Mouse (Mus musculus) heart, postnatal 25 days (tissue): ENCODE measurements around the gene Ano1. TPM values are rescaled to one million over a fixed set of nuclear protein-coding genes. Genes with fewer than 3 reads are reported as not detected.

ENCODE experiments used
- DNase-seq: peaks from one replicate; pipeline ENCODE4 v3.0.0; 2022; ENCODE audit warnings: low spot score
- intact Hi-C: fragments of 180-260 bp; cut with DNase I; formaldehyde crosslinking; loops from one replicate; pipeline ENCODE4 v1.15.1; 2025
- total RNA-seq, 2 experiments: library from RNA; stranded (reverse); gene quantifications; 2 replicates each; pipeline ENCODE4 v1.2.3; 2021

Gene Ano1
- total RNA-seq, 2 experiments from 2014 or later: 11.8 to 13.7 TPM

- no peak for DNase-seq
- intact Hi-C loops: loop anchor here (5.0 kb wide), 1 partner anchor 39 kb away; no protein-coding TSS in a partner anchor
Observed at GRCm38 (mm10) chr7:144731182-144731896, 20.4 kb downstream of the Ano1 start.

DNA sequence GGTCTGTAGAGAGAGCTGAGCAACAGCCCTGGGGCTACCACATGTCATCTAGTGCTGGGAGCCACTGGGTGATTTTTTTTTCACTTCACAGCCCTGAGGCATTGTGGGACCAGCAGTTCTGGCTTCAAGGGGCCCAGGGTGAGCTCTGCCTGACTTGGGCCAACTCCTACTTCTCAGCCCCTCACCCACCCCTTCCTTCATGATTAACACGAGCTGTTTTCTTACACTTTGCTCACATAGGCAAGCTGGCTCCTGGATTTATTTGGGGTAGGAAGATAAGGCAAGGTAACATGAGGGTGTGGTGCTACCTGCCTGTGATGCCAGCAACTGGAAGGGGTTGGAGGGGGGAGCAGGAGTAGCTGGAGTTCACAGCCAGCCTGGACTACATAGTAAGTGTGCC lies 27.5 kb downstream of the Ano1 start:
- DNase-seq: no peak
- intact Hi-C loops: no loop called here

GRCm38 (mm10) chr7:144719956-144720355 lies 31.8 kb downstream of the Ano1 start:
- DNase-seq: no peak
- intact Hi-C loops: no loop called here

DNA sequence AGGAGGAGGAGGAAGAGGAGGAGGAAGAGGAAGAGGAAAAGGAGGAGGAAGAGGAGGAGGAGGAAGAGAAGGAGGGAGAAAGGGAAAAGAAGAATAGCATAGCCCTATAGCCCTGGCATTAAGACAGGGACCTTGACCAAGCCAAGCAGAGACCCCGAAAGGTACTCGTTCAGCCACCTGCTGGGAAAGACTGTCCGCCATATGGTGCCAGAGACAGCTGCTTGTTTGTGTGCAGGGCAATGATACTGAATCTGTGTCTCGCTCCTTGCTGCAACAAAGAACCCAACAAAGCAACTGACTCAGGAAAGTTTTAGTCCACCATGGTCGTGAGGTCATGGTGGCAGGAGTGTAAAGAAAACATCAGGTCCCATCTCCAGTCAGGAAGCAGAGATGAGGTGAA lies 34.0 kb downstream of the Ano1 start:
- intact Hi-C loops: no loop called here
- no peak for DNase-seq

DNA sequence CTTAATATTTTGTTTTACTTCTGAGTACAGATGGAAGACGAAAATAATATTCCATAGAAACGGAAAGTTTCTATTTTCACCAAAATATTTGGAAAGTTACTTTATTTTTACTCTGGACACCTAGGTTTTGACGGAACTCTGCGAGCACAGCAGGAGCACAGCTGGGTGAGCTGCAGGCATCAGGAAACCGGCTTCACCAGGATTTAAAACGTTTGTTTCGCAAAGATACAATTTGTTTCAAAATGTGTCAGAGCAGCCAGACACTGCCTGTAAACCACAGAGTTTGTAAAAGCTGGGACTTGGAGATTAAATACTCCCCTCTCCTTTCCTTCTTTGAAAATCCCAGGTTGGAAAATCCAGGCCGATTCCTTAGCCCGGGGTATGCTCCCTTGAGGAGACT lies 53.9 kb downstream of the Ano1 start:
- DNase-seq: no peak
- intact Hi-C loops: no loop called here

DNA sequence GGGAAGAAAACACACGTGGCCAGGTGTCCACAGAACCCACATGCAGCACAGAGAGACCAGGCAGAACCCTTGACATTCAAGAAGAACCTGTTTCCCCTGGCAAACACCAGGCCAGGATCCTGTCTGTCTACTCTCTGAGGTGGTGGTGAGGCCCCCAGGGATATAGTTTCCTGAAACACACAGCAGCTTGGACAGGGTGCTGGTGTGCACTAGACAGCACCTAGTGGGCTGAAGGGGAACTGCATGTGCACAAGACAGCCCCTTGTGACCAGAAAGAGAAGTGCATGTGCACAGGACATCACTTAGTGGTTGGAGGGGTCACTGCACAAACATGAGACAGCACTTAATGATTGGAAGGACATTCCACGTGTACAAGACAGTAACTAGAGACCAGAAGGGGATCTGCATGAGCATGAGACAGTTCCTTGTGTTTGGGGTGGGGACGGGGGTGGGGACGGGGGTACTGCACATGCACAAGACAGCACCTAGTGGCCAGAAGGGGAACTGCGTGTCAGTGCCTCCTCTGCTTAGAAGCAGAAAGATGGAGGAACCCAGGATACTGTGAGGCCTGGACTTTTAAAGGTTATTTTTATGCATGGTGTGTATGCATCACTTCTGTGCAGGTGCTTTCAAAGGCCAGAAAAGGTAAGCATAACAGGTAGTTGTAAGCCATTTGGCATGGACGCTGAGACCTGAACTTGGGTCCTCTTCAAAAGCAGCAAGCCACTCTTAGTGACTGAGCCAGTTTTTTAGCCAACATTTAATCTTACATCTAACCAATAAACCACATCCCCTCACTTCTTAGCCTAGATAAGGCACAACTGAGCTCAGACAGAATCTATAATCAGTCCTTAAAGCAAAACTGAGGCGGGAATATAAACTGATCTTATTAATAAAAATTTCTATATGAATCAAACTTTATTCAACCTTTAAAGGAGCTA lies 54.7 kb downstream of the Ano1 start:
- no peak for DNase-seq
- intact Hi-C loops: no loop called here

GRCm38 (mm10) chr7:144689855-144690254 lies 61.9 kb downstream of the Ano1 start:
- intact Hi-C loops: loop anchor here (5.0 kb wide), 1 partner anchor 42 kb away; no protein-coding TSS in a partner anchor

GRCm38 (mm10) chr7:144689136-144689535 lies 62.6 kb downstream of the Ano1 start:
- intact Hi-C loops: no loop called here
- no peak for DNase-seq

More at GRCm38 (mm10) chr7:144689855-144690254, 61.9 kb downstream of the Ano1 start:
- no peak for DNase-seq

DNA sequence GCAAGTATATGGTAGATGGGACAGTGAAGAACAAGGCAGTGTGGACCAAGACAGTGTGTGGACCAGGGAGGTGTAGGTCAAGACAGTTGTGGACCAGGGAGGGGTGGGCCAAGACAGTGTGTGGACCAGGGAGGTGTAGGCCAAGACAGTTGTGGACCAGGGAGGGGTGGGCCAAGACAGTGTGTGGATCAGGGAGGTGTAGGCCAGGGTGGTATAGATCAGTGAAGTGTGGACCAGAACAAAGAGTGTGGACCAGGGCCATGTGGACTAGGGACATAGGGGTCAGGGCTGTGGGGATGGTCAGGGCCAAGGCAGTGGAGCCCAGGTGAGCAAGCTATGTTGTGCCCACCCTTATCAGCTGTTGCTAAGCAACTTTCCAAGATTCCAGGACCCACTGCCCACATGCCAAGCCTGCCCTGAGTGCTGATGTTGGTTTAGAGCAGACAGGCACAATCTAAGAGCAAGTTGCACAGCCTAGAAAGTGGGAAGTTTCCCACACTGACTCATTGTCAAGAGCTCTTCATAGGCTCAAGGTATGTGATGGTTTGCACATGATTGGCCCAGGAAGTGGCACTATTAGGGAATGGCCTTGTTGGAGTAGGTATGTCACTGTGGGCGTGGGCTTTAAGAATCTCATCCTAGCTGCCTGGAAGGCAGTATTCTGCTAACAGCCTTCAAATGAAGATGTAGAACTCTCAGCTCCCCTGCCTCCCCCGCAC lies 64.0 kb downstream of the Ano1 start:
- intact Hi-C loops: no loop called here
- DNase-seq: no peak

- intact Hi-C loops: no loop called here
- DNase-seq: no peak
Observed at GRCm38 (mm10) chr7:144684947-144685346, 66.8 kb downstream of the Ano1 start.

DNA sequence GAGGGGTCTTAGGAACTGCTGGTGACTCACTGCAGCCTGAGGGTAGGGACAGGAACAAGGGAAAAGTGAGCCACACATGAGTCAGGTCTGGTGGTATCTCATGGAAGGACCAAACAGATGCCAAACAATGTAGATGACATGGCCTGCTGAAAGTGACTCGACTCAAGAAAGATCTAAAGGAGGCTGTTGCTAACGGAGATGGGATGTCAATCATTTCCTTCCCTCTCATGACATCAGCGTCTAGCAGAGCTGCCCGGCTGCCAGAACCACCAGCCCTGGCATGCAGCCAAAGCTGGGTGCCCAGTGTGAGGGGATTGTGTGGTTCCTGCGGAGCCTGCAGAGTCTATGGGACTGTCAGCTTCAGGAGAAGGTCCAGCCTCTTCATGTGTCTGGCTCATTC lies 67.3 kb downstream of the Ano1 start:
- no peak for DNase-seq
- intact Hi-C loops: no loop called here

DNA sequence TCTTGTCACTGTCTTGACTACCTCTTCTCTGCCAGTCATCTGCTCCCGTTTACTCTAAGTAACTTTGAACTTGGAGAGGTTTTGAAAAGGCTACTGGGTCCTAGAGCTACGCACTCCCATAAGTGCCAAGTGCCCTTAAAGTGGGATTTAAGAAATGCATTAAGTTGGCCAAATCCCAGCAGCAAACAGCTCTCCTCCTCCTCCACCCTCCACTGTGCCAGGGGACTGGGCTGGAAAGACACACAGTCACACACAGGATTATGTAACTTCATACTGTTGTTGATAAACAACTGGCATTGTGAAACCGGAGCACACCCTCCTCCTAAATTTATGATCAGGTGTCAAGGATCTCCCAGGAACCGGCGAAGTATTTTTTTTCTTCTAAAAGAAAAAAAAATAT lies 71.7 kb downstream of the Ano1 start:
- intact Hi-C loops: no loop called here
- no peak for DNase-seq

DNA sequence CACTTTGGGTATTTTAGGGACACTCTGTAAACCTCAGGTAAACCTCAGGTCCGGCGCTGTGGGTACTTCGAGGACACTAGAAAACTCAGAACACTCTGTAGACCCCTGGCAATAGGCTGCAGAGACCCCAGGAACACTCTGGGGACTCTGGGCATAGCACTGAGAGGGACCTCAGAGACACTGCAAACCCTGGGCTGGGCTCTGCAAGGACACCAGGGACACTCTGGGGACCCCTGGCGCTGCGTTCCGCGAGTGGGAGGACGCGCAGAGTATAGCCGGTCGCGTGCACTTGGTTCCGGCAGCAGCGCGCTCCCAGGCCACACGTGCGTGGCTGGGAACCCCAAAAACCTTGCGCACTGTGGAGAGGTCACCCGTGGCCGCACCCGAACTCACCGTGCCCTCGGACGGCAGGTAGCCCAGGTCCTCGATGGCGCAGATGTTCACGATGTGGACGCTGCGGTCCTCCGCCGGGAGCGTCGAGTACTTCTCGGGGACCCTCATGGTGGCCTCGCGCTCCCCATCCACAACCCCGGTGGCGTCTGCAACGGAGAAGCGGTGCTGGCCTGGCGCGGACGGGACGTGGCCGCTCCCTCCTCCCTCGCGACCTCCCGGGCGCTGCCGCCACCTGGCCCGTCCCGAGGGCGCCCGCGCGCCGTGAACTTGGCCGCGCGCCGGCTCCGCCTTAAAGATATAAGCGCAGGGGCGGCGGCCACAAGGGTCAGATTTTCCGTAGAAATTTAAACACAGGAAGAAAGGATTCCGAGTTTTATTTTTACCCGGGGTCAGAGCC lies 73.3 kb downstream of the Ano1 start:
- intact Hi-C loops: no loop called here
- DNase-seq: no peak

GRCm38 (mm10) chr7:144677341-144678086 lies 74.3 kb downstream of the Ano1 start:
- DNase-seq: no peak
- intact Hi-C loops: no loop called here

DNA sequence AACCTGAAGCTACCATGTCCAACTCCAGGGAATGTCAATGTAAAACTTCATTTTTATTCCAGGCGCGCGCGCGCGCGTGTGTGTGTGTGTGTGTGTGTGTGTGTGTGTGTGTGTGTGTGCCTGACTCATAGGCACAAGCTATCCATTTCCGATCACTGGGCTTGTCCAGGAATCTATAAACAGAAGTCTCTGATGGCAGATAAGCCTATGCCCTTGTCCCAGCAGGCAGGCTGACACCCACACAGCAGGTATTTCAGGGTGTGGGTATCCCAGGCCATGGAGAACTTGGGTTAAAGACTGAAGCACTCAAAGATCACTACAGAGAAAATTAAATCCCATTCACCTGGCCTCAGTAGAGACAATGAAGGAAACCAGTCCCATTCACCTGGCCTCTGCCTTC lies 76.1 kb downstream of the Ano1 start:
- no peak for DNase-seq
- intact Hi-C loops: no loop called here

DNA sequence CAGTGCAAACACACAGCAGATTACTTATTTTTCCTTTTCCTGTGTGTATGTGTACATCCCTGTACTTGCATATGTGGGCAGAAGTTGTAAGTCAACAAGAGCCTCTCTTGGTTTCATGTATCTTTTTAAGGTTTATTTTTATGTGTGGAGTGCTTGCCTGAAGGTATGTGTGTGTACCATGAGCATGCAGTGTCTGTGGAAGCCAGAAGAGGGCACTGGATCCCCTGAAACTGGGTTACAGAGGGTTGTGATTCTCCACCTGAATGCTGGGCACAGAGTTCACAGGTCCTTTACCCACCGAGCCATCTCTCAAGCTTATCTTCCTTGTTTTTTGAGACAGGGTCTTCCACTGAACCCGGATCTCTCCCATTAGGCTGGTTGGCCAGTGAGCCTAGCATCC lies 81.9 kb downstream of the Ano1 start:
- no peak for DNase-seq
- intact Hi-C loops: no loop called here

- DNase-seq: no peak
- intact Hi-C loops: no loop called here
Observed at GRCm38 (mm10) chr7:144668603-144669278, 83.0 kb downstream of the Ano1 start.

DNA sequence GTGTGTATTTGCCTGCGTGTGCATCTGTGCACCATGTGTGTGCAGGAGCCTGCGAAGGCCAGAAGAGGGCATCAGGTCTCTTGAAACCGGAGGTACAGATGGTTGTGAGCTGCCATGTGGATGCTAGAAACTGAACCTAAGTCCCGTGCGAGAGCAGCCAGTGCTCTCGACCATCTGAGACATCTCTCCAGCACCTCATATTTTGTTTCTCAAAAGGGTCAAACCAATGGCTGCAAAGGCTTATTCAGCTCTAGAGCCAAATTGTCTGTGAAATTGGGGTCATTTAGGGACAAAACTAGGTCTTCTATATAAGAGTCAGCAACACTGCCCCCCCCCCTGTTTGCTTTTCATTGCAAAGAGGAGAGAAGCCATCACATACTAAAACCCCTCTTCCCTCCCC lies 84.7 kb downstream of the Ano1 start:
- intact Hi-C loops: no loop called here
- DNase-seq: no peak
